Mouse (Mus musculus) hematopoietic multipotent progenitor cell, adult 10-12 weeks (in vitro differentiated cells): ENCODE measurements around the gene Nelfe. TPM values are rescaled to one million over a fixed set of nuclear protein-coding genes. Genes with fewer than 3 reads are reported as not detected.

Source experiments
- polyA plus RNA-seq: library from polyadenylated mRNA; stranded (reverse); fragments of >175 nt; gene quantifications from 2 replicates; pipeline ENCODE4 v1.2.3, GENCODE M21; 2012; ENCODE audit warnings: low replicate concordance

The Nelfe gene
- 110 and 113 TPM in 2 replicates for polyA plus RNA-seq

GRCm38 (mm10) chr17:34849722-34850516, at the start of gene Nelfe, which contains the start of gene Skiv2l:
Nelfe (plus strand) TSS chr17:34850391.
Skiv2l (minus strand) TSS chr17:34850210.

GRCm38 (mm10) chr17:34804301-34804700, 45.9 kb upstream of the Nelfe start, which contains the start of gene Cyp21a1:
Cyp21a1 (minus strand) TSS chr17:34804561.

GRCm38 (mm10) chr17:34836856-34837221, 13.4 kb upstream of the Nelfe start, which contains the start of the genes Stk19 and Dxo:
Stk19 (minus strand) TSS chr17:34836945.
Dxo (plus strand) TSS chr17:34837019.

GRCm38 (mm10) chr17:34862416-34863081, 12.4 kb downstream of the Nelfe start, which contains the start of gene Cfb:
Cfb (minus strand) TSS chr17:34862518.

DNA sequence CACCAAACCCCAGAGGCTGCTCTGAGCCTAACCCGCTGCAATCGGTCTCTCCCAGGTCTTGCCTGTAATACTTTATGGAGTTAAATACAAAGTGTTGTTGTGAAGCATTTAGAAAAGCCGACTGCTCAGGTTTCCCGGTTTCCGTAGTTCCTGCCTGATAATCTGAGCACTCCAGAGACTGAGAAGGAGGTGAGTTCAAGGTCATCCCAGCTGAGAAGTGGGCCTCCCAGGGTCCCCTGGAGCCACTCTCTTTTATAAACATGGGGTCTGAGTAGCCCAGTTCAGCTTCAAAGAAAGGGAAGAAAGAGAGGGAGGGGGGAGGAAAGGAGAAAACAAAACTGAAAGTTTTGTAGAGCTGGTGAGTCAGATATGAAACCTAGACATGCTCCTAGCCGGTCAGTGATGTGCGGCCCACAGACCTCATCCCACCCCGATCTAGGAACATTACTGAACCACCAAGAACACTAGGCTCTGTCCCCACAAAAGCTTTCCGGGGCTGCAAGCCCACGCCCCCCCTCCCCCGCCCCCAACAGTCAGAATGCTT, 29.2 kb downstream of the Nelfe start, which contains the start of gene Zbtb12:
Gene Zbtb12, plus strand, starts transcription at position 148 of the 544 bp plus-strand sequence.

DNA sequence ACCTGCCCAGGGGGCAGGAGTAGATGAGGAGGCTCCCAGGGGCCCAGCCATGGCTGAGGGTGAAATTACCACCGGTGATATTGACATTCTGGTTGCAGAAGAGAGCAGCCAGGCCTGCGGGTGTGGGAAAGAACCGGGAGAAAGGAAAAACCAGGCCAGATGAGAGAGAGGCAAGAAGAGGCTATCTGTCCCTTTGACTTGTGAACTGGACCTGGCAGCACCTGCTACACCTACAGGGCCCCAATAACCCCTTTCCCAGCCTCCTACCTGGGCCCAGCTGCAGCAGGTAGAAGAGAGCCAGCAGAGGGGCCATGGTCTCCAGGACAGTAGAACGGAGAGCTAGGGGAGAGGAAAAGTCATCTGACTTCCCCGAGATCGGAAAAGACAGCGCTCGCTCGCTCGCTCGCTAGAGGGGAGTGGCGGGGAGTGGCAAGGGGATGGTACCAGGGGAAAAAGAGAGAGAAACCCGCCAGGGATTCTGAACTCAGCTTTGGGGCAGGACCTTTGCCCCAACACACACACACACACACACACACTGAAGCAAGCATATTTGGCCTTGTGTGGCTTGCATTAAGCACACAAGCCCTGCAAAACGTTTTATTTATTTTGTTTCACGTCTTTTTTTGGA, 31.6 kb downstream of the Nelfe start, which contains the start of gene Gm20547:
Gene Gm20547, minus strand, starts transcription at position 360 of the 628 bp plus-strand sequence.

GRCm38 (mm10) chr17:34898160-34898586, 48.0 kb downstream of the Nelfe start, which contains the start of the genes C2 and Ehmt2:
C2 (minus strand) TSS chr17:34898265.
Ehmt2 (plus strand) TSS chr17:34898469.

Other genes with a start within 250 kb of the Nelfe start
- gene Rnf5, start 246.7 kb upstream of the Nelfe start, polyA plus RNA-seq = 44.1 and 76.3 TPM in 2 replicates
- 143 and 230 TPM in 2 replicates for gene Agpat1, start 246.1 kb upstream of the Nelfe start, polyA plus RNA-seq
- gene Egfl8, start 234.4 kb upstream of the Nelfe start, polyA plus RNA-seq = 1.2 and 1.3 TPM in 2 replicates
- gene Ppt2, start 221.9 kb upstream of the Nelfe start, polyA plus RNA-seq = 77.8 and 82.6 TPM in 2 replicates
- 13.3 and 35.6 TPM in 2 replicates for gene Prrt1, start 220.9 kb upstream of the Nelfe start, polyA plus RNA-seq
- 3.7 and 4.4 TPM in 2 replicates for gene Fkbpl, start 205.6 kb upstream of the Nelfe start, polyA plus RNA-seq
- gene Atf6b, start 203.2 kb upstream of the Nelfe start, polyA plus RNA-seq = 177 and 309 TPM in 2 replicates
- gene Tnxb, start 179.9 kb upstream of the Nelfe start, polyA plus RNA-seq = 0.28 and 0.68 TPM in 2 replicates
- gene C4b, start 106.5 kb upstream of the Nelfe start, polyA plus RNA-seq = 1.6 and 2.8 TPM in 2 replicates
- 0.26 and 0.85 TPM in 2 replicates for gene Cyp21a1, start 45.8 kb upstream of the Nelfe start, polyA plus RNA-seq
- gene Stk19, start 13.4 kb upstream of the Nelfe start, polyA plus RNA-seq = 35.1 and 41.2 TPM in 2 replicates
- 64.7 and 107 TPM in 2 replicates for gene Dxo, start 13.4 kb upstream of the Nelfe start, polyA plus RNA-seq
- 73.9 and 94.6 TPM in 2 replicates for gene Skiv2l, start 181 bp upstream of the Nelfe start, polyA plus RNA-seq
- 0.42 and 1.0 TPM in 2 replicates for gene Cfb, start 12.1 kb downstream of the Nelfe start, polyA plus RNA-seq
- gene Zbtb12, start 29.1 kb downstream of the Nelfe start, polyA plus RNA-seq = 12.3 and 13.4 TPM in 2 replicates
- gene Gm20547, start 31.7 kb downstream of the Nelfe start, polyA plus RNA-seq = 0.10 TPM in 1 of 2 replicates, not detected in the other
- 1.6 and 6.5 TPM in 2 replicates for gene C2, start 47.9 kb downstream of the Nelfe start, polyA plus RNA-seq
- 299 and 719 TPM in 2 replicates for gene Ehmt2, start 48.1 kb downstream of the Nelfe start, polyA plus RNA-seq
- gene Slc44a4, start 64.1 kb downstream of the Nelfe start, polyA plus RNA-seq = not detected in 2 replicates
- gene Neu1, start 80.9 kb downstream of the Nelfe start, polyA plus RNA-seq = 46.6 and 61.8 TPM in 2 replicates
- gene Hspa1b, start 108.8 kb downstream of the Nelfe start, polyA plus RNA-seq = 3.0 and 6.4 TPM in 2 replicates
- gene Gm20481, start 119.5 kb downstream of the Nelfe start, polyA plus RNA-seq = not detected in 2 replicates
- gene Hspa1a, start 121.8 kb downstream of the Nelfe start, polyA plus RNA-seq = 0.68 and 2.2 TPM in 2 replicates
- gene Hspa1l, start 122.3 kb downstream of the Nelfe start, polyA plus RNA-seq = not detected in 2 replicates
- gene Lsm2, start 131.5 kb downstream of the Nelfe start, polyA plus RNA-seq = 51.7 and 75.3 TPM in 2 replicates
- gene Vars, start 150.6 kb downstream of the Nelfe start, polyA plus RNA-seq = 768 and 1,214 TPM in 2 replicates
- gene Vwa7, start 166.2 kb downstream of the Nelfe start, polyA plus RNA-seq = 0.51 and 1.3 TPM in 2 replicates
- 93.8 and 249 TPM in 2 replicates for gene Sapcd1, start 177.6 kb downstream of the Nelfe start, polyA plus RNA-seq
- gene Msh5, start 196.4 kb downstream of the Nelfe start, polyA plus RNA-seq = 54.6 and 127 TPM in 2 replicates
- 161 and 172 TPM in 2 replicates for gene Clic1, start 199.6 kb downstream of the Nelfe start, polyA plus RNA-seq
- 6.4 and 6.5 TPM in 2 replicates for gene Ddah2, start 208.6 kb downstream of the Nelfe start, polyA plus RNA-seq
- 0.17 TPM in 1 of 2 replicates, not detected in the other for gene Ly6g6c, start 215.0 kb downstream of the Nelfe start, polyA plus RNA-seq
- 0.16 and 0.42 TPM in 2 replicates for gene Mpig6b, start 215.8 kb downstream of the Nelfe start, polyA plus RNA-seq
- gene Ly6g6e, start 226.5 kb downstream of the Nelfe start, polyA plus RNA-seq = not detected in 2 replicates
- gene Ly6g6d, start 227.7 kb downstream of the Nelfe start, polyA plus RNA-seq = not detected in 2 replicates
- gene Ly6g6f, start 235.2 kb downstream of the Nelfe start, polyA plus RNA-seq = not detected in 2 replicates
- gene Abhd16a, start 238.9 kb downstream of the Nelfe start, polyA plus RNA-seq = 115 and 170 TPM in 2 replicates